Mouse (Mus musculus) left cerebral cortex, adult 9 months (tissue): ENCODE data around the gene Mcoln1.

ENCODE experiments used
- DNase-seq, 2 experiments: peaks; one replicate each; pipeline ENCODE4 v3.0.0; 2022; ENCODE audit warnings: low spot score in 2 of 2

The Mcoln1 gene

DNA sequence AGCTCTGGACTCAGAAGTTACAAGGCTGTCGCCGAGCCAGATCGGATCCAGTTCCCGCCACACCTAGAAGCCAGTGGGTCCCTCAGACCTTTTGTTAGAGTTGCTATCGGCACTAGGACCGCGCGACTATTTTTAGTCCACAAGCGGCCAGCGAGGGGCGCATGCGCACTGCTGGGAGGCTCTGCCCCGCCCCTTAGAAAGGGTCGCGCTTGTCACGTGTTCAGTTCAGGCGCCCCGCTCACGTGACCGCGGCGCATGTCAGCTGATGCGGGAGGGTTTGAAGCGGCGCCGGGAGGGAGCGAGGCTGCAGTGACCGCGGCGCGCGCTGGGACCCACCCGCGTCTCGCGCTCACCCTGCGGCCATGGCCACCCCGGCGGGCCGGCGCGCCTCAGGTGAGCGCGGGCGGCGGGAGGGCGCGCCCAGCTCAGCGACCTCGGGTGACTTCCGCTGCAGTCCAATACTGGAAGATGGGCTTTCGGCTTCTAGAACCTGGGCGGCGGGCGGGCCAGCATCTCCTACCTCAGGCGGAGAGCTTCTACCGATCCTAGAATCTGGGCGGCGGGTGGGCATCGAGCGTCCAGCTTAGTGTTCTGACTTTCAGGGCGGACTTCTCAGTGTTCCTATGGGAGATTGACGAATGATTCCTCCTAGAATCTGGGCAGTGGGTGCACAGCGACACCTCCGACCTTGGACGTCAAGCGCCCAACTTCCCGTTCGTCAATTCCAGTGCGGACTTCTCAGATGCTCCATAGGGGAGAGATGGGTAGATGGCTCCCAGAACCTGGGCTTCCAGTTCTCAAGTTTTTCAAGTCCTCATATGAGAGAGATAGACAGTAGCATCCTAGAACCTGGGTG, at the start of gene Mcoln1:
Mcoln1 (plus strand) TSS at position 223 of the 856 bp plus-strand sequence.
- peak; percentile 94 to 98 for DNase-seq

GRCm38 (mm10) chr8:3450670-3451069, 49.6 kb upstream of the Mcoln1 start:
- no peak for DNase-seq

- no peak for DNase-seq
Observed at GRCm38 (mm10) chr8:3451992-3452391, 48.3 kb upstream of the Mcoln1 start.

DNA sequence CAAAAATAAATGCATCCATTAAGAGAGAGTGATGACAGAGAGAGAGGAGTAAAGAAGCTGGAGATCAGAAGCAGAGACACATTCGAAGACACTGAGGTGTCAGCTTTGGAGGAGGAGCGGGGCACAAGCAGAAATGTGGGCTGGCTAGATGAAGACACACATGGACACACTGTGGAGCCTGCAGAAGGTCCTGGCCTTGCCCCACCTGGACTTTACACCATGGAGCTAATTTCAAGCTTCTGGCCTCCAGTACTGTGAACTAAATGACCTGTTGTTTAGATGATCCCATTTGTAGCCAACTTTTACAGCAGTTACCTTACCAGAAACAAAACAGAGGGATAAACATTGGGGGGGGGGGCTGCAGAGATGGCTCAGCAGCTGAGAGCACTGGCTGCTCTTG, 37.0 kb upstream of the Mcoln1 start:
- DNase-seq = no peak

- no peak for DNase-seq
Observed at GRCm38 (mm10) chr8:3464309-3464708, 35.9 kb upstream of the Mcoln1 start.

GRCm38 (mm10) chr8:3467006-3467885, 33.0 kb upstream of the Mcoln1 start, which contains the start of gene Pex11g:
Pex11g (minus strand) TSS chr8:3467680.
- peak; percentile 64 to 89 for DNase-seq

DNA sequence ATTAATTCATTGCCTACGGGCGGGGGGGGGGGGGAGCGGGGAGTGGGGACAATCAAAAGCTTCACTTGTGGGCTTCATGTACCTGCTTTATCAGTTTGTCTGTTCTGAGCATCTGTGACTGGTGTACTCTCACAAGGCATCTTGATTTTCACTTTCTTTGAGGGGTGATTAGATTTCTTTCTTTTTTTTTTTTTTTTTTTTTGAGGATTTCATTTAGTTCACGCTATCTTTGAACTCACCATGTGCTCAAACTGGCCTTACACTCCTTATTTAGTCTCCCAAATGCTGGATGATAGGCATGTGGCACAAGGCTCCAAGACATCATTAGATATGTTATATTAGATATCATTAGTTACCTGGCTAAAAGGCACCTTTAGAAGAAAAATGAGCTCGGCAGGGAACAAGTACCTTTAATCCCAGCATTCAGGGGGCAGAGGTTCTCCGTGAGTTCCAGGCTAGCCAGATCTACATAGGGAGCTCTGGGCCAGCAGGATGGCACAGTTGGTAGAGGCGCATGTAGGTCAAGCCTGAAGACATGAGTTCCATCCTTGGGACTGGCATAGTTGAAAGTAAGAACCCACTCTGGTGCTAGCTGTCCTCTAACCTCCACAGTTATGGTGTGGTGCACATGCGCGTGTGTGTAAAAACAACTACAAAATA, 32.2 kb upstream of the Mcoln1 start:
- DNase-seq = no peak

DNA sequence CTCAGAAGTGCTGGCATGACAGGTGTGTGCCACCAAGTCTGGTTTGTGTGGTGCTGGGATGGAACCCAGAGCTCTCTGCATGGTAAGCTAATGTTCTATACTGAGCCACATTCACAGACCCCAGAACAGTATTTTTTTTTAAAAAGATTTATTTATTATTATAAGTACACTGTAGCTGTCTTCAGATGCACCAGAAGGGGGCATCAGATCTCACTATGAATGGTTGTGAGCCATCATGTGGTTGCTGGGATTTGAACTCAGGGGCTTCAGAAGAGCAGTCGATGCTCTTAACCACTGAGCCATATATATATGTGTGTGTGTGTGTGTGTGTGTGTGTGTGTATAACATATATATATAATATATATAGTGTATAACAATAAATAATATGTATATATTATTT, 31.4 kb upstream of the Mcoln1 start:
- no peak for DNase-seq

- no peak for DNase-seq
Observed at GRCm38 (mm10) chr8:3470562-3470961, 29.7 kb upstream of the Mcoln1 start, which contains the start of gene Tex45. Tex45 (plus strand) TSS chr8:3470862.

GRCm38 (mm10) chr8:3475715-3476429, 24.4 kb upstream of the Mcoln1 start:
- DNase-seq = no peak

DNA sequence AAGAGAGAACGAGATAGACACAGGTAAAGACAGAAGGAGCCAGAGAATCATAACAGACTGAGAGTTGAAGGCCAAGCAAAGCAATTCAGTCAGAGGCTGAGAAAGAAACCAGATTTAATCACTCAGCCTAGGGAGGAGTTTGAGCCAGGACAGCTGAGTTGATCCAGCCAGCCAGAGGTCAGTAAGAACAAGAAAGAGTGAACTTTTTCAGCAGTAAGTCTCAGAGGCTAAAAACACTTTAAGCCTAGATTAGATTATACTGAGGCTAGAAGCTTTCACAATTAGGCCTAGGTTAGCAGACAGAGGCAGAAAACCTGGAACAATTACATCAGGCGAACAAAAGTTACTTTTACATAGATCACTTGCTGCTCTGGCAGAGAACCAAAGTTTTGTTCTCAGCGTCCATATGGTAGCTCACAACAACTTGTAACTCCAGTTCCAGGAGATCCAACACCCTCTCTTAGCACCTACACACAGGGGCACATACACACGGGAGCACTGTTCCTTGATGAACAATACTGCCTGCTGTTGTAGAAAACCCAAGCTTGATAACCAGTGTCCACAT, 20.0 kb upstream of the Mcoln1 start:
- DNase-seq = no peak

- no peak for DNase-seq
Observed at GRCm38 (mm10) chr8:3481605-3482004, 18.7 kb upstream of the Mcoln1 start.

GRCm38 (mm10) chr8:3482240-3482740, 18.0 kb upstream of the Mcoln1 start:
- DNase-seq = no peak

DNA sequence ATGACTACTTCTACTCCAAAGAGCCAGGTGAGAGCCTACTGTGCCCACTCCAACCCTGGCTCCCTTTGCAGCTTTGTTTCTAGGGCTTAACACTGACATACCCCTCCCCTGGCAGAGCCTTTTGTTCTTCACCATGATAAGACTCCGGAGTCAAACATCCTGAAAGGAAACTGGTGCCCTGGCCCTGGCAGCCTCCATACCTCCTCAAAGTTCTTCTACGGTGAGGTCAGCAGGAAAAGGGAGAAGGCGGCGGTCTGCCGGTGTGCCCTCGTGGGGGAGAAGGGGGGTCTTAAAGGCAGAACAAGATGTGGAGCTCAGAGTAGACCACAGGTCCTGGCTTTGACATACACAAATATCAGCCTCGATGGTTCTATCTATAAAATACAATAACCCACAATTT, 16.7 kb upstream of the Mcoln1 start:
- no peak for DNase-seq

- DNase-seq = no peak
Observed at GRCm38 (mm10) chr8:3485192-3485591, 15.1 kb upstream of the Mcoln1 start.

DNA sequence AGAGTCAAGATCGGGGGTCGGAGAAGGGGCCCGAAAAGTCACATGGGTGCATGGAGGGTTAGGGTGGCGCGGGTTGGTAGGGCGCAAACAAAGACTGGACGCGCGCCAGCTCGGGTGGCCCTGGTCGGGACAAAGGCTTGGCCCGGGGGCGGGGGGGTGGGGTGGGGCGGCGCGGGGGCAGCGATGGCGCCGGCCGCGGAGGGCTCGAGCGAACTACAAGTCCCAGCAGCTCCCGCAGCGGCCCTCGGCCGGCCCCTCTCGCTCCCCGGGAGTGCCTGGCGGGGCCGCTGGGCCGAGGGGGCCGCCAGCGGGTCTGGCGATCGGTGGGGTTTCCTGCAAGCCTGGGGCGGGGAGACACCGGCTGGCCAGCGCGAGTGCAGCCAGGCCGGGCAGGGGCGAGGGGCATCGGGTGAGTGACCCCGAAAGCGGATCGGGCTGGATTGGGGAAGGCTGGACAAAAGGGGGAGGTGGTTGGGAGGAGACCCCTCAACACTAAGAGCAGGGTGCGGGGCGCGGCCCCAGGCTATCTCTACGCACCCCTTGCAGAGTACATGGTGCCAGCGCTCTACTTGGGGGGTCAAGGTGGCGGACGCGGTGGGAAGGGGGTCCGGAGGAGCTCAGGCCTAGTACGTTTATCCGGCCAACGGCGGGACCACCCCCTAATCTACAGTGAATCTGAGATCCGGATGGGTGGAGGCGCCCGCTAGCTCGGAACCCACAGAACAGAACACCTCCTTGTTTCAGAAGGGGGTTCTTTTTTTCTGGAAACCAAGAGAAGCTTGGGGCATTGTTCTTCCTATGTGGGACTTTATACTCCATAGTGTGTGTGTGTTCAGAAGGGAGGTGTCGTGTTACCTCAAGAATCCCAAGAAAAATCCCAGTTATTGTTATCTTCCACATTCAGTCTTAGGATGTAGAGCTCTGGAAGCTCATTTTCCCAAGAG, 7.1 kb upstream of the Mcoln1 start, which contains the start of gene Zfp358:
Zfp358 (plus strand) TSS at position 238 of the 944 bp plus-strand sequence.
- DNase-seq = peak in 1 of 2 experiments; percentile 53

DNA sequence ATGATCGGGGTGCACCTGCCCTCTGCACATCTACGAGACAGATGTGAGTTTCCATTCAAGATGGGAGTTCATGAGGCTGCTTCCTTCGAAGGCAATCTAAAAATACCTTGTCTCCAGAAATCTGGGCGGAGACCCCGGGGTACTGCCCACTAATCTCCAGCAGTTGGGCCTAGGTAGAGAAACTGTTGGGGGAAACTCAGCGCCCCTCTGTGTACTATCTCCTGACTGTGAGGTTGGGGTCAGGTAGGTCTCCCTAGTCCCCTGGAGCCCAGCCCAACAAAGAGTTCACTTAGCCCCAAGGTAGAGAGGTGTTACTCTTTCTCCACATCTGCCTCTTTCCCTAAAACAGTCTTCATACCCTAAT, 6.4 kb upstream of the Mcoln1 start:
- no peak for DNase-seq

DNA sequence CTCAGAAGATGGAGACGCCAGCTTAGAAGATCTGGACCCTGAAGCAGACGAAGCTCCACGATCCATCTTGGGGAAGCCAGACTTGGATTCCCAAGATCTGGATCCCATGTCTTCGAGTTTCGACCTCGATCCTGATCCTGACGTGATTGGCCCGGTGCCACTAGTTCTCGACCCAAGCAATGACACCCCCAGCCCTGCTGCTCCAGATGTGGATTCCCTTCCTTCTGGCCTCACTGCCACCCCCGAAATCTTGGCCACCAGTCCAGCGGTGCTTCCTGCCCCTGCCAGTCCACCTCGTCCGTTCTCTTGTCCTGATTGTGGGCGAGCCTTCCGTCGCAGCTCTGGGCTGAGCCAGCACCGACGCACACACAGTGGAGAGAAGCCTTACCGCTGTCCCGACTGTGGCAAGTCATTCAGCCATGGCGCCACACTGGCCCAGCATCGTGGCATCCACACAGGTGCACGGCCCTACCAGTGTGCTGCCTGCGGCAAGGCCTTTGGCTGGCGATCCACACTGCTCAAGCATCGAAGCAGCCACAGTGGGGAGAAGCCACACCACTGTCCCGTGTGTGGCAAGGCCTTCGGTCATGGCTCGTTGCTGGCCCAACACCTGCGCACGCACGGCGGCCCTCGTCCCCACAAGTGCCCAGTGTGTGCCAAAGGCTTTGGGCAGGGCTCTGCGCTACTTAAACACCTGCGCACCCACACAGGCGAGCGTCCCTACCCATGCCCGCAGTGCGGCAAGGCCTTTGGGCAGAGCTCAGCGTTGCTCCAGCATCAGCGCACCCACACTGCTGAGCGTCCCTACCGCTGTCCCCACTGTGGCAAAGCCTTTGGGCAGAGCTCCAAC, 4.5 kb upstream of the Mcoln1 start:
- no peak for DNase-seq

GRCm38 (mm10) chr8:3496428-3496748, 3.9 kb upstream of the Mcoln1 start:
- no peak for DNase-seq
